Mouse (Mus musculus) lung, postnatal 10 days (tissue): ENCODE results near the gene Aloxe3.
"Not testable (repeated sequence)": the region's sequence is repeated elsewhere in the genome, so short reads cannot be mapped to it uniquely, and the experiment has no call there.

Experiments used
- DNase-seq: peaks from one replicate; pipeline ENCODE4 v3.0.0; 2021

The Aloxe3 gene

DNA sequence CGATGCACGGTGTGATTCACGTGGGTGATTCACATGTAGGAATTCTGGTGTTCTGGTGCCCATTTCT, at the start of gene Aloxe3:
TSS of gene Aloxe3 (plus strand) at position 45 of the 67 bp plus-strand sequence.
- DNase-seq = no peak

DNA sequence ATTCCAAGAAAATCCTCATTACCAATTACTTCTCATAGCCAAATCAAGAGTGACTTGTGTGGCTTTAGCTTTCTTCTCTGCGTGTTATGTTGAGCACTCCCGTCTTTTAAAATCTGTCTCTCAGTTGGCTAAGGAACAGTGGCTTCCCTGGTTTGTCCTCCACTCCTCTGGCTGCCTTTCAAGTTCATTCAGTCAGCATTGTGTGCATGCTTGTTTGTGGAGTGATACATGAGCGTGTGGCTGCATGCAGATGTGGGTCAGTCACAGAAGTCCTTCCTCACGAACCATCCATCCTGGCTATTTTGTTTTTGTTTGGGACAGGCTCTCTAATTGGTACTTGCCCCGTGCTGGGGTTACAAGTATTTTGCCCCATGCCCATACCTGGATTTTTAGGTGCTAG, 49.1 kb upstream of the Aloxe3 start:
- no peak for DNase-seq

GRCm38 (mm10) chr11:69077316-69077715, 48.4 kb upstream of the Aloxe3 start:
- no peak for DNase-seq

GRCm38 (mm10) chr11:69078041-69078440, 47.7 kb upstream of the Aloxe3 start:
- DNase-seq = no peak

GRCm38 (mm10) chr11:69078805-69079438, 46.8 kb upstream of the Aloxe3 start:
- no peak for DNase-seq

- DNase-seq = no peak
These were observed 45.4 kb upstream of the Aloxe3 start for GRCm38 (mm10) chr11:69080102-69080854.

DNA sequence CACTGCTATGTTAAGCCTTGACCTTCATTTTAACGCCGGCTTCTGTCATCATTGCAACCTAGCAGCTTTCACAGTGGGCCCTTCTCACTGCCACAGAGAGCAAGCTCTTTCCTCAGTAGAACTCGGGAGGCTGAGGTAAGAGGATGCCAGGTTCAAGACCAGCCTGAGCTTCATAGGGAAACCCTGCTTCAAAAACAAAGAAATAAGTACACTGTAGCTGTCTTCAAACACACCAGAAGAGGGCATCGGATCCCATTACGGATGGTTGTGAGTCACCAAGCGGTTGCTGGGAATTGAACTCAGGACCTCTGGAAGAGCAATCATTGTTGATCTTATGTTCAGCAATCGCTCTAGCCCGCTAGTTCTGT, 44.9 kb upstream of the Aloxe3 start:
- DNase-seq = no peak

DNA sequence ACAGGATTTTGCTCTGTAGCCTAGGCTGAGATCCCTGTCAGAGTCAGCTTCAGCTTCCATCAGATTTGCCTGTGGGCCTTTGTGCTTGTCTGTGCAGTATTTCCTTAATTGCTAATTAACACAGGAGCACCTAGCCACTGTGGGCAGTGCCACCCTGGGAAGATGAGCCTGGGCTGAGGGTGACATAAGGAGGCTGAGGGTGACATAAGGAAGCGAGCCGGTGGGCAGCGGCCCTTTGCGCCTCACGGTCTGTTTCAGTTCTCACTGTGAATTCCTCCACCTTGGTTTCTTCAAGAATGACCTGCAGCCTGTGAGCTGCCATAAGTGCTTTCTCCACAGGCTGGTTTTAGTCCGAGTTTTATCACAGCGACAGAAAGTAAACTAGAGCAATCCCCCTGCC, 44.1 kb upstream of the Aloxe3 start:
- DNase-seq = no peak

GRCm38 (mm10) chr11:69085608-69086007, 40.1 kb upstream of the Aloxe3 start:
- no peak for DNase-seq

DNA sequence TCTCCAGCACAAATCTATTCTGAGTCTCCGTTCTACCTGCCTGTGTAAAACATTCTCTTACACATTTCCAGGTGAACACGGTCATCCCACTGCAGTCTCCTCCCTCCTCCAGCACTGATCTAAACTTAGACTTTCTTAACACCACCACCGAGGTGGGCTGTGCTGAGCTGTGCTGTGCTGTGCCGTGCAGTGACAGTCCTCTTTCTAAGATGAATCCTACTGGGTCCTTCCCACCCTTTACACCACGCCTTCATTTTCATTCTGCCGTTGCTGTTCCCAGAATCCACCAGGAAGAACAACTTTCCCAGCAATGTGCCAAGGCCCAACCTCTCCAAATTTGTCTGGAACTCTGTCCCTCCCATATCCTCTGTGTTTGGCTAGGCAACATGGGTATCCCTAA, 39.3 kb upstream of the Aloxe3 start:
- no peak for DNase-seq

DNA sequence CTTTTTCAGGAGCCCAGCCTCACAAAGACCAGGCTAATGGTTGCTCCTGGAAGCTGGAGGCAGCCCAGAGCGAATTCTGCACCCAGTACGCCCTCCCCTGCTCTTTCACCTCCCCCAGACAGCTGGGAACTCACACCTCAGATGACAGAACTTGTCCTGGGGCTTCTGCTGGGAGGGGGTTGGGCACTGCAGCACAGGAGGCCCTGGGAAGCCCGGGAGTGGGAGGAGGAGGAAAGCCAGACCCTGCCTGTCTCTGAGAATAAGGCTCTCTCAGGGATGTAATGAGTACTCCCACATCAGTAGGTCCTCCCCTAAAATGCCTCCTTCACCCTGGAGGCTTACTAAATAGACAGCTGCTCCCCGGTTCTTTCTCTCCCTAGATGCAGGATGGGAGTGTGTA, 38.6 kb upstream of the Aloxe3 start:
- DNase-seq = no peak

- DNase-seq = no peak
These were observed 38.1 kb upstream of the Aloxe3 start for GRCm38 (mm10) chr11:69087597-69087996.

DNA sequence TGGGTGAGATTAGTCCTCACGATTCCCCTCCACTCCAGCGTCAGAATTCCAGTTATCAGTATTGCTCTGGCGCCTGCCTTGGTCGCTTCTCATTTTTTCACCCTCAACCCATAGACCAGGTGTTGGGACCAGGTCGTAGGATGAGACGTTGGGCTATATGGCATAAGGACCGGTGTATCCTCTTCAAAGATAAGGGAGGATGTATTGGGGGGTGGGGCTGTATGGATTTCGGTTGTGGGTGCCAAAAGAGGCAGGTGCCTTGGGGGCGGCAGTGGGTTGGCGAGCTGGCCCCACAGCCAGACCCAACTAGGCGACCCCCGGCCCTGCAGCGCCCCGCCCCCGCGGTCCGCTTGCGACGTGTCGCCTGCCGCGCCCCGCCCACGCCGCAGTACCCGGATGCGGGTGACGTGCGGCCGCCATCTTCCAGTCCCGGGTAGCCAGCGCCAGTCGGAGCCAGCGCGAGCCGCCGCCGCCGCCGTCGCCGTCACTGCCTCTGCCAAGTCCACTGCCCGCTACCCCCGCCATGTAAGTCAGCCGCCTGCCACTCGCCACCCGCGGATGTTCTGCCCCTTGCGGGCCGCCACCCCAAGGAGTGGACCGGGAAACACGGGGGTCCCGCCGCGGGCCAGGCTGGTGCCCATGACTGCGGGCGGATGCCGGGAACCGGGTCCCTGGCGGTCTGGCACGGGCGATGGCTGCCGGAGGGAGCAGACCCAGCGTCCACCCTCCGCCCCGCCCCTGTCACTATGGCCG, 37.4 kb upstream of the Aloxe3 start, which contains the start of gene Vamp2:
TSS of gene Vamp2 (plus strand) at position 388 of the 753 bp plus-strand sequence.
- DNase-seq = peak; percentile 93

GRCm38 (mm10) chr11:69088856-69089615, 36.7 kb upstream of the Aloxe3 start:
- DNase-seq = no peak

- DNase-seq = no peak
These were observed 35.9 kb upstream of the Aloxe3 start for GRCm38 (mm10) chr11:69089616-69090290.

GRCm38 (mm10) chr11:69090367-69090766, 35.3 kb upstream of the Aloxe3 start:
- no peak for DNase-seq

- no peak for DNase-seq
These were observed 33.9 kb upstream of the Aloxe3 start for GRCm38 (mm10) chr11:69091566-69092385.

DNA sequence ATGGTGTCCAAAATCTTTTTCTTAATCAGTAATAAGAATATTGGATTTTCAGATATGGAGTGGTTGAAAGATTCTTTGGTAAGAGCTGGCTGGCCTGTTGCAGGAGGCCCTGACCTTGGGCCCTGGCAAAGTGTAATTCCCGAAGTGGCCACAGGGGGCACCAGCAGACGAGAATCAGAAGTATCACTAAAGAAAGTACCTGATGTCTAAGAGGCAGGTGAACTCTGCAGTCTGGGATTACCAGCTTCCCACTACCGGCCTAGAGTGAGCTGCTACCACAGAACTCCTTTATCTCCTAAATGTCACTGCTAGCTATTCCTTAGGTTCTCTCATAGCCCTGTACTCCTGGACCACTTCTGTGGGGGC, 33.3 kb upstream of the Aloxe3 start:
- DNase-seq = peak; percentile 92

- DNase-seq = no peak
These were observed 32.8 kb upstream of the Aloxe3 start for GRCm38 (mm10) chr11:69092871-69093270.

- DNase-seq = not testable (repeated sequence)
These were observed 31.8 kb upstream of the Aloxe3 start for GRCm38 (mm10) chr11:69093856-69094255.

DNA sequence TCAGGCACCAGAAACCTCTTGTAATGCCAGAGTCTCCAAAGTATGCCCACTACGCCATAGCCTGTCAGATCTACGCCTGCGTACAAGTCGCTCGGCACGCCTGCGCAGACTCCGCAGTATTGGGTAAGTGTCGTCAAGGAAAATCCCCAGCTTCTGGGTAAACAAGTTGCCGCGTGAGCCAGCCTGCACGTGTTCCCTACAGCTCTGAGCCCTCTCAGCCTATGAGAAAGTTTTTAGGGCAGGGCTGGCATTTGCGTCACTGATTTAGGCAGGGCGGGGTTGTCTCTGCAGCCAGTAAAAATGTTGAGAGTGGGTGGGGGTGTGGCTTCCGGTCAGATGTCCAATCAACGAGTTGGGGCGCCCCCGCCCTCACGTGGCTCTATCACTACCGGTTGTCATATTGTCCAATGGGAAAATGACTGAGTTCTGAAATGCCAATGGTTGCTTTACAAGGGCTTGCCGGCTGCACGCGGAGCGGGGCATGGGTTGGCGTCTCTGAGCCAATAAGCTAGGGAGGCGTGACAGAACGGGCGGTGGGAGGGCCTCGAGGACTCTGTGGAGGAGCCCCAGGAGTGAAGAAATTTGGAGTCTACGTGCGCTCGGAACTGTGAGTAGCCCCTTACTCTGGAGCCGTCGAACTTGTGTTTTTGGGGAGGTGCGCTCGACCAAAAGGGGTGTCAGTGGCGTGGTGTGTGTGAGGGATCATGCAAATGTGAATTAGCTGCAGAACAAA, 30.8 kb upstream of the Aloxe3 start, which contains the start of gene Per1:
TSS of gene Per1 (plus strand) at position 521 of the 733 bp plus-strand sequence.
- peak; percentile 100 for DNase-seq
